Mouse (Mus musculus) left cerebral cortex, postnatal 25 days (tissue): ENCODE results near the gene Bahd1. TPM values are rescaled to one million over a fixed set of nuclear protein-coding genes. Genes with fewer than 3 reads are reported as not detected.

Experiments
- DNase-seq, 2 experiments: peaks; one replicate each; pipeline ENCODE4 v3.0.0; 2022; ENCODE audit warnings: low spot score in 2 of 2, mixed read lengths in 1 of 2
- intact Hi-C: fragments of 180-260 bp; cut with DNase I; formaldehyde crosslinking; loops from one replicate; pipeline ENCODE4 v1.15.1; 2025
- total RNA-seq, 2 experiments: library from RNA; stranded (reverse); gene quantifications; 2 replicates each; pipeline ENCODE4 v1.2.3; 2021

Bahd1 gene
- total RNA-seq, 2 experiments from 2014 or later: 38.8 to 41.9 TPM

- no peak for DNase-seq
- intact Hi-C loops: loop anchor here (2.0 kb wide), 1 partner anchor 78 kb away; no protein-coding TSS in a partner anchor
Observed at GRCm38 (mm10) chr2:118896914-118897291, 3.3 kb upstream of the Bahd1 start.

DNA sequence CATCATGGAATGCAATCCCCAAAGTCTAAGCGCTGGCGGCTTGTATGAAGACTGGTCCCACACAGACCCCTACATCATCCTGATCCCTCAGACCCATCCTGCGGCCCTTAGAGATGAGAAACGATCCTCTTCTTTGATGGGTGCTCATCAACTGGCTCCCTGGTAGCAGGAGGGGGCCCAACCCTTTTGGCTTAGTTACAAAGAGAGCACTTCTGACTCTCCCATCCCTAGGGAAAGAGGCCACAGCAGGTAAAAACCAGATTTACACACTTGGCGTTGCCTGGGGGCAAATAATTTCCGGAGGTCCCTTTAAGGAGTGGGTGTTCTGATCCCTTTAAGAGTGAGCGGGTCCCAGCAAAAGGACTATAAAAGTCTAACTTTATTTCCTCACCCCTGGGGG is 2.8 kb upstream of the Bahd1 start:
- DNase-seq: no peak
- intact Hi-C loops: loop anchor here (2.0 kb wide), 1 partner anchor 77 kb away; no protein-coding TSS in a partner anchor

- DNase-seq: no peak
- intact Hi-C loops: loop anchor here (2.0 kb wide), 1 partner anchor 77 kb away; no protein-coding TSS in a partner anchor
Observed at GRCm38 (mm10) chr2:118897808-118898207, 2.4 kb upstream of the Bahd1 start.

- DNase-seq: no peak
- intact Hi-C loops: no loop called here
Observed at GRCm38 (mm10) chr2:118898771-118899170, 1.4 kb upstream of the Bahd1 start.

GRCm38 (mm10) chr2:118899306-118899705 is 871 bp upstream of the Bahd1 start:
- DNase-seq: no peak
- intact Hi-C loops: no loop called here

DNA sequence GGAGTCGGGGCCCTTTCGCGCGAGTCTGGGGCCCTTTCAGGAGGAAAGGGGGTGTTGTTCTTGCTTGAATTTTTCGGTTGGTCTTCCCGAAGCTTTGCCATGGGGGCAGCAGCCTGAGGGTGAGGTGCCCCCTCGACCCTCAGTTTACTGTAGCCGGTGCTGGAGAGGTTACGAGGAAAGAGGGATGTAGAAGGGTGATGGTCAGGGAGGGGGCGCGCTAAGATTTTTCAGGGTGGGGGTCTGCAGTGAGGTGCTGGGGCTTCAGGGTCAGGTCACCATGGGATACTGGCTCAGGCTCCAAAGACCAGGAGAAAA is 606 bp downstream of the Bahd1 start:
- intact Hi-C loops: no loop called here
- peak in 1 of 2 experiments; percentile 16 for DNase-seq

GRCm38 (mm10) chr2:118901175-118902031 is 1.2 kb downstream of the Bahd1 start:
- peak; percentile 98 for DNase-seq
- intact Hi-C loops: loop anchor here (2.0 kb wide), 1 partner anchor 75 kb away; no protein-coding TSS in a partner anchor

- peak; percentile 11 to 15 for DNase-seq
- intact Hi-C loops: loop anchor here (2.0 kb wide), 1 partner anchor 74 kb away; no protein-coding TSS in a partner anchor
Observed at GRCm38 (mm10) chr2:118902051-118903025, 2.2 kb downstream of the Bahd1 start.

- intact Hi-C loops: loop anchor here (2.0 kb wide), 1 partner anchor 73 kb away; no protein-coding TSS in a partner anchor
- DNase-seq: peak in 1 of 2 experiments; percentile 9
Observed at GRCm38 (mm10) chr2:118903333-118903741, 3.2 kb downstream of the Bahd1 start.

- intact Hi-C loops: no loop called here
- no peak for DNase-seq
Observed at GRCm38 (mm10) chr2:118905433-118906117, 5.4 kb downstream of the Bahd1 start.

DNA sequence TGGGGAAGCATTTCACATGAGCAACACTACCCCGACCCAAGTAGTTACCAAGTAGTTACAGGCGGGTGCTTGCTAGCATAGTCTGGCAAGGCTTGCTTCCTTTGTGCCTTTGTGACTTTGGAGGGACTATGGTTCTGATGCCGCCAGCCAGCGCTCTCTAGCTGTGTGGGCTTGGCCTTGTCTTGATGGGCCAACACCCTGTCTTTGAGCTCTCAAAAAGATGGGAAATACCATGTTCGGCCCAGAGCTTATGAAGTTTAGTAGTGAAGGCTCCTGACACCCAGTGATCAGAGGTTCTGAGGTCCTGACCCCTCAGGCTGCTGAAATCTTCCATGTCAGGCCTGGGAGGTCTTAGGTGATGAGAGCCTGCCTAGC is 5.9 kb downstream of the Bahd1 start:
- intact Hi-C loops: no loop called here
- no peak for DNase-seq

DNA sequence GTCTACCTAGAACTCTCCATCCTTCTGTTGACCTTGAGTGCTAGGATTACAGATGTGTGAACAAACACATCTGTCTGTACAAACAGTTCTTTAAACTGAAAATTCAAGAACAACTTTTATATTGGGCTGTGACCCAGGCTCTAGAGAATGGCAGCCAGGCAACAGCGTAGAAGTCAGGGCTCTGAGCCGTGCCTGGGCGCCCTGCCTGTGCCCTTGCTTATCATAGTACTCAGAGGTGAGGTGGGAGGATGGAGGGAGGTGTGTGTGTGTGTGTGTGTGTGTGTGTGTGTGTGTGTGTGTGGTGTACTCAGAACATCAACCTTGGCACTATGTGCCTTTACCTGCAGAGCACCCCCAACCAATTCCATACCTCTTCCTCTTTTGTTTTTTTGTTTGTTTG is 7.6 kb downstream of the Bahd1 start:
- no peak for DNase-seq
- intact Hi-C loops: no loop called here

GRCm38 (mm10) chr2:118909151-118909550 is 9.0 kb downstream of the Bahd1 start:
- intact Hi-C loops: no loop called here
- DNase-seq: no peak

DNA sequence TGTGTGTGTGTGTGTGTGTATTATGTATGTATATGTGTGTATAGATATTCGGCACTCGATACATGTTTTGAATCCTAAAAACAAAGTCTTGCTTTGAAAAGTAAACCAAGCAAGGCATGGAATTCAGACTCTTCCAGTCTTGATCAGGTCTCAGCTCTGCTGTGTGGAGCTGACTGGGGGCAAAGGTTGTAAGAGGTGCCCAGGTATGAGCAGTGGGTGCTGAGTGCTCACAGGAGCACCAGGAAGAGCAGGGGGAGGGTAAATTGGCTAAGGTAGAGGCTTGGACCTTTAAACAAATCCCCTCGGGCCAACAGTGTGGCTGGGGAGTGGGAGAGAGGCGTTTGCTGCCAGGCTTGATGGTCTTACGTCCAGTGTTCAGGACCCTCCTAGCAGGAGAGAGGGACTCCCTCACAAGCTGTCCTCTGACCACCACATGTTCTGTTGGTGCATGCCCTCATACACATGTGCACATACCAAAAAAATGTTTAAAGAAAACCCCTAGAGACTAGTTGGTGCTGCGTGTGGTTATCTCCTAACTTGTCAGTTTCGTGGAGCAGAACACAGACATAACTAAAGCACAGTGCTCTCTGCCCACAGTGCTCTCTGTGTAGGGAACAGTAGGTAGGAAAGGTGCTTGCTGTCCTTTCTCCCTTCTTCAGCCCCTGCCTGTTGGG is 10.6 kb downstream of the Bahd1 start:
- no peak for DNase-seq
- intact Hi-C loops: no loop called here

DNA sequence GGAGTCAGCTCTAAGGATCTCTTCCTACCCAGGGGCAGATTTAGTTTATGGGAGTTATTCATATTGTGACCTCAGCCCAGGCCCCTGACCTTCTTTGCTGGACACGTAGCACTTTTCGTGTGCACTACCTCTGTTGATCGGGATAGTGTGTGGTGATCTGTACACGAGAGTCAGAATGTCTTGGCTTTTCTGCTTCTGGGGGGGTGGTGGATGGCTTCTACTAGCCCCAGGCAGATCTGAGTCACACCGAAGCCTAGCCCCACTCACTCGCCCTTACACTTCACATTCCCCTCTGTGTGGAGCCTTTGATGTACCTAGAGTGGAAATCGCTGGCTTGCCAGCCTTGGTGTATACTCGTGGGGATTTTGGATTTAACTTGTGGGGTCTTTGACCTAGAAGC is 12.5 kb downstream of the Bahd1 start:
- intact Hi-C loops: no loop called here

GRCm38 (mm10) chr2:118913551-118914276 is 13.5 kb downstream of the Bahd1 start:
- DNase-seq: no peak
- intact Hi-C loops: no loop called here

More for the DNA sequence above, 12.5 kb downstream of the Bahd1 start:
- DNase-seq: no peak

- DNase-seq: no peak
- intact Hi-C loops: no loop called here
Observed at GRCm38 (mm10) chr2:118914685-118915084, 14.5 kb downstream of the Bahd1 start.

- no peak for DNase-seq
- intact Hi-C loops: no loop called here
Observed at GRCm38 (mm10) chr2:118916436-118916835, 16.3 kb downstream of the Bahd1 start.
